Mouse (Mus musculus) left cerebral cortex, adult 8-10 months (tissue): ENCODE data around the gene Abcc9. TPM values are rescaled to one million over a fixed set of nuclear protein-coding genes. Genes with fewer than 3 reads are reported as not detected.

ENCODE experiments used
- DNase-seq, 2 experiments: peaks; one replicate each; pipeline ENCODE4 v3.0.0; 2022; ENCODE audit warnings: low spot score in 2 of 2
- total RNA-seq, 4 experiments: library from RNA; stranded (reverse); gene quantifications; 2 replicates each; pipeline ENCODE4 v1.2.4; 2022

Abcc9 gene
- total RNA-seq, 4 experiments from 2014 or later = 4.3 to 4.7 (median 4.4) TPM

GRCm38 (mm10) chr6:142551482-142551881, 150.6 kb downstream of the Abcc9 start:
- DNase-seq = no peak

DNA sequence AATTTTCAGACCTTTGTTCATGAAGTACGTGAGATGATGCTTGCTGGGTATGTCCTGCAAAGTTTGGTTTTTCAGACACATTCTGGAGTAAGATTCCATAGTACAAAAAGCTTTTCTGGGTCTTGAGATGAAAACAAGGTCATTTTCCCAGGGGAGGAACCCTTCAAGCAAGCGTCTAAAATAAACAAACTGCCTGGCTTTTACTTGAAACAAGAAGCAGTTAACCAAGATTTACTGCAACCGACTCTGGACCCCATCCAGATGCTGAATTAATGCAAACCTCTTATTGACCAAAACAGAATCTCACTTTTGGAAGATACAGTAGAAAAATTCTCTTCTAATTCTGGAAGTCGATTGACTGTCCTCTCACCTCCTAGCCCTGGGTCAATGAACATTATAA, 151.2 kb downstream of the Abcc9 start:
- DNase-seq = no peak

DNA sequence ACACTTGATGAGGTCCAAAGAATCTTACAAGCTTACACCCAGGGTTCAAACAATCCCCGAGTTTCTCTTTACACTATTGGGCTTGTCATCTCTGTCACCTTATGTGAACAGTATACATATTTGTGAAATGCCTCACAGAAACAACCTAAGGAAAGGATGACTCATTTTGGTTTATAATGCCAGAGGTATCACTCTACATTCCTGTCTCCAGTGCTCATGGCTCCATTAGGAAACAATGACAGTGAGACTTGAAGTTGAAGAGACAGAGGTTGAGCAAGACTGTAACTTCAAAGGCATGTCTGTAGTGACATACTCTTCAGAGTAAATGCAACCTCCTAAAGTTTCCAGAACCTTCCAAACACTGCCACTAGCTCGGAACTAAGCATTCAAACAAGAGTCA, 153.7 kb downstream of the Abcc9 start:
- no peak for DNase-seq

DNA sequence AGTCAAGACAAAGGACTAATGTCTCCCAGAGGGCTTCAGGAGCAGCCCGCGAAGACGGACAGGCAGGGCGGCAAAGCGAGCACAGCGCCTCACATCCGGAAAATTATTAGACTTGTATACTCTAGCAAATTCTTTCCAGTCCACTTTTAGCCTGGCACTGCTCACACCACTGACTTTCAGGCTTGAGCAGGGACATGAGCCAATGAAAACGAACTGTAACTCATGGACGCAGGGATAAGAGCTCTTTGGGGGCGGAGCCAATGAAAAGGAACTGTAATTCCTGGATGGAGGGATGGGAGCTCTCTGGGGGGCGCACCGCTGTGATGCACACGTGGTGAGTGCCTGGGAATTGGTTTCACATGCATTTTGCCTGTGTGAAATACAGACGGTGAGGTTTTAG, 157.0 kb downstream of the Abcc9 start:
- DNase-seq = no peak

GRCm38 (mm10) chr6:142543648-142544047, 158.5 kb downstream of the Abcc9 start:
- no peak for DNase-seq

- no peak for DNase-seq
These were observed 159.3 kb downstream of the Abcc9 start for GRCm38 (mm10) chr6:142542800-142543175.

GRCm38 (mm10) chr6:142542082-142542799, 159.9 kb downstream of the Abcc9 start:
- no peak for DNase-seq

GRCm38 (mm10) chr6:142540561-142541160, 161.5 kb downstream of the Abcc9 start:
- DNase-seq = no peak

DNA sequence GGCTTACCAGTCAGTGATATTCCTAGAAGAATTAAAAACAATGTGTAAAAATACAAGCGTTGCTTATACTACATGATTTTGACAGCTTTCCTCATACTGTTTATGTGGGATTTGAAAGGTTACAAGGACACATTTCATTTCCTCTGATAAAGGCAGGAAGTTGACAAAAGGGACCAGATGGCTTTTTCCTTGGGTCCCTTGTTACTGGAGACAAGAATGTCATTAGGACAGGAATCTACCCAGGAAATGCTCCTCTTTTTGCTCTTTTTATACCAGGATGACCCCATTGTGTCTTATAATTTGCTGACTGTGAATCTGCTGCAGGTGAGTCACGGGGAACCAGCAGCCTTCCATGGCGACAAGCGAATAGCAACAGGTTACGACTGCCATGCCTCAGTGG, 162.0 kb downstream of the Abcc9 start:
- DNase-seq = no peak

DNA sequence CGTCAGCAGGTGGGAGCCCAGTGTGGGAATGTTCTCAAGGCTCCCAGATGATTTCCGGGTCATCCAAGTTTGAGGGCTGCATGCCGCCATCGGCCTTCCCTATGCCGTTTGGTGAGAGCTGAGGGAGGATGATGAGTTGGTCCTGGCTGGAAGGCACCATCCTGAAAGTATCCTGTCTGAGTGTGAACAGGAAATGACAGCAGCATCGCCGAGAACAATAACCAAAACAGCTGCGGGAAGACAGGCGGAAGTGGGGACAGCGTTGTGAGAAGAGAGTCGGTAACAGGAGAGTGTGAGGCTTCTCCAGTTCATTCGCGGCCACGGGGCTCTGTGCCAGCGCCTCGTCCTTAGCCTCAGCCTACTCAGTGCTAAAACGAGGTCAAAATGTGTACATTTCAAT, 163.6 kb downstream of the Abcc9 start:
- DNase-seq = no peak

Other genes with a start within 250 kb of the Abcc9 start
- gene Gys2, start 229.2 kb downstream of the Abcc9 start, total RNA-seq = not detected
- gene Ldhb, start 194.4 kb downstream of the Abcc9 start, total RNA-seq = 1,000 to 10,000 TPM in 1 of 4 experiments, 100 to 1,000 TPM in 3; 841 to 1,026 (median 936) TPM
- gene Kcnj8, start 130.7 kb downstream of the Abcc9 start, total RNA-seq = 1 to 10 TPM; 2.1 to 2.7 (median 2.4) TPM
- 100 to 1,000 TPM; 104 to 115 (median 109) TPM for gene Cmas, start 54.4 kb upstream of the Abcc9 start, total RNA-seq
- under 1 TPM in 3 of 4 experiments, not detected in 1; 0.16 to 0.30 (median 0.25) TPM for gene Sult6b2, start 102.2 kb upstream of the Abcc9 start, total RNA-seq